Mouse (Mus musculus): ENCODE measurements around the gene Neu1.
"Not testable (repeated sequence)": the region's sequence is repeated elsewhere in the genome, so short reads cannot be mapped to it uniquely, and the experiment has no call there.

Neu1 gene

DNA sequence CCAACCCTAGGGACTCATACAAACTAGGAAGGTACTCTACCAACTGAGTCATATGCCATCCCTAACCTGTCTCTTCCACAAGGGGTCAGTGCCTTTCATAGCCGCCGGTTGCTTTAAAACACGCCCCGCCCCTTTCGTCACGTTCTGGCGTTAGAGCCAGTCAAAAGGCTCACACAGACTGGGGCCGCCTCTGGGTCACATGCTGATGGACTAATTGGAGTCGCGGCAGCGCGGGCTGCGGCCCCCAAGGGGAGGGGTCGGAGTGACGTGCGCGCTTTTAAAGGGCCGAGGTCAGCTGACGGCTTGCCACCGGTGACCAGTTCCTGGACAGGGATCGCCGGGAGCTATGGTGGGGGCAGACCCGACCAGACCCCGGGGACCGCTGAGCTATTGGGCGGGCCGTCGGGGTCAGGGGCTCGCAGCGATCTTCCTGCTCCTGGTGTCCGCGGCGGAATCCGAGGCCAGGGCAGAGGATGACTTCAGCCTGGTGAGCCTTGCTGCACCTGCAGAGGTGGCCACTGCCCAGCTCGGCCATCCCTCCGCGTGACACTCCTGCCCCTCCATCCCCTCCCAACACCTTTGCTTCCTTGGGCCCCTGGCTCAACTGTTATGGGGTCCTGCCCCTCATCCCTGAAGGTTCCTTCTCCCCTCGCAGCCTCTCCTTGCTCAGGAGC, at the start of gene Neu1:
Gene Neu1, plus strand, starts transcription at position 193 of the 674 bp plus-strand sequence.
- DNase-seq, result peak; percentile 99

- DNase-seq, result no peak
Measured at GRCm38 (mm10) chr17:34881683-34882310, 49.3 kb upstream of the Neu1 start, which contains the start of gene Gm20547. Gene Gm20547 (minus strand): TSS chr17:34882042.

GRCm38 (mm10) chr17:34883332-34883731, 47.7 kb upstream of the Neu1 start:
- no peak for DNase-seq

- no peak for DNase-seq
Measured at GRCm38 (mm10) chr17:34884704-34885103, 46.3 kb upstream of the Neu1 start.

DNA sequence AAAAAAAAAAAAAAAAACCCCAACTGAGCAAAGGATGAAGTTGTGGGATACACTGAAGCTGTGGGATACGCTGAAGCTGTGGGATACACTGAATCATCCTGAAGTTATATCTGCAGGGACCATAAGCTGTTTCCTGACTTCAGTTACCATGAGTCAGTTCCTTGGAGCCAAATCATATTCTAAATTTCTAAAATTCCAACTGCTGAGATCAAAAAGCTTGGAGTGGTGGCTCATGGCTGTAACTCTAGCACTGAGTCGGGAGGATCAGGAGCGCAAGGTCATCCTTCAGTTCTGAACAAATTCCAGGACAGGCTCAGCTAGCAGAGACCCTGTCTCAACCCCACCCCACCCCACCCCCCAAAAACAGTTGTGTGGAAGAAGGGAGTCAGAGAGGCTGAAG, 45.4 kb upstream of the Neu1 start:
- no peak for DNase-seq

DNA sequence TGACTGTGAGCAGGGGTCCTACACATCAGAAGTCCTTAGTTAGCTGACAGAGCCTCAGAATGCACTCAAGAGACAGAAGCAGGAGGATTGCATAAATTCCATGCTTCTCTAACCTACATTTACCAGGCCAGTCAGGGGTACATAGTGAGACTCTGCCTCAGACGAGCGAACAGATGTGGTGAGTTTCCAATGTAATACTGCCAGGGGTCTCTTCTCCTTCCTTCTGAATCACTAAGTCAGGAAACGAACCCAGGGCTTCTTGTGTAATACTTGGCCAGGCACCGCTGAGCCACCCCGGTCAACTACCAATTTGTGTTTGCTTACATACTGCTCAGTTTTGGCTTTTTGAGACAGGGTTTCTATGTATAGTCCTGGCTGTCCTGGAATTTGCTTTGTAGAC, 43.1 kb upstream of the Neu1 start:
- no peak for DNase-seq

GRCm38 (mm10) chr17:34890074-34890743, 40.8 kb upstream of the Neu1 start:
- DNase-seq, result no peak

DNA sequence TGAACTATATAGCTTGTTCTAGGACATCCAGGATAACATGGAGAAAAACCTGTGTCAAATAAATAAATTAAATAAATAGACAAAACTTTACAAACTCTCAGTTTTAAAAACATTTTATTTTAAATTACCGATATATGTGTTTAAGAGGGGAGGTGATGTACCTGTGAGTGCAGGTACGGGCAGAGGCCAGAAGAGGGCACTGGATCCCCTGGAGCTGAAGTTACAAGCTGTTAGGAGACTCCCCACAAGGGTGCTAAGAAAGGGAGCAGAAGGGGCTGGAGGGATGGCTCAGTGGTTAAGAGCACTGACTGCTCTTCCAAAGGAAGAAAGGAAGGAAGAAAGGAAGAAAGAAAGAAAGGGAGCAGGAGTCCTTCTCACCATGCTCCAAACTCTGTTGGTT, 39.7 kb upstream of the Neu1 start:
- DNase-seq, result no peak

DNA sequence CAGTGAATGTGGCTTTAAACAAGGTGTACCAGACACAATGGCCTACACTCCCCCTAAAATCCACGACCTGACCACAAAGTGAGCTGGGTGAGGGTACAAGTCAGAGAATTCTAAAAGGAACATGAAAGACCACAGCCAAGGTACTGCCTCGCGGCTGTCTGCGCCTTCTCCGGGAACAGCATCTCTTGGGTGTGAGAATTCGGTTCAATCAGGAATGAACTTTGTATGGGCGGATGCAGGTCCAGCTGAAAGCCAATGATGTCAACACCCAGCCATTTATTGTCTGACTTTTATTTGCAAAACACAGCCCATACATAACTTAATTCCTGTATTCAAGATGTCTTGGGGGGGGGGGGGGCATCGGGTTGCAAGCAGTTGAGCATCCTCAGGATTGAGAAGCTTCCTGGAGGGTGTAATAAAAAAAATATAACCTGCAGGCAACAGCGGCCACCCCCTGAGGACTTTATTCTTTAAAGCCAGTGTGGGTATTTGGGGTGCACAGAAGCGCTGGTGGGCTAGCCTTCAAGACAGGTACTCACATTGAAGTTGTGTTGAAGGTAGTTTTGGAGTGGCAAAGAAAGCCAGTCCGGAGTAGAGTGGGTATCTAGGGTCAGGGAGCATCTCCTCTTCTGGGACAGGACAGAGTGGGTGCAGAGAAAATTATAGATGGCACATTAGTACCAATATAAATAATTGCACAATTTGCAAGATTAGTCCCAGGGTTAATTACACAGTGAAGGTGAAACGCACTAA, 37.8 kb upstream of the Neu1 start:
- no peak for DNase-seq

DNA sequence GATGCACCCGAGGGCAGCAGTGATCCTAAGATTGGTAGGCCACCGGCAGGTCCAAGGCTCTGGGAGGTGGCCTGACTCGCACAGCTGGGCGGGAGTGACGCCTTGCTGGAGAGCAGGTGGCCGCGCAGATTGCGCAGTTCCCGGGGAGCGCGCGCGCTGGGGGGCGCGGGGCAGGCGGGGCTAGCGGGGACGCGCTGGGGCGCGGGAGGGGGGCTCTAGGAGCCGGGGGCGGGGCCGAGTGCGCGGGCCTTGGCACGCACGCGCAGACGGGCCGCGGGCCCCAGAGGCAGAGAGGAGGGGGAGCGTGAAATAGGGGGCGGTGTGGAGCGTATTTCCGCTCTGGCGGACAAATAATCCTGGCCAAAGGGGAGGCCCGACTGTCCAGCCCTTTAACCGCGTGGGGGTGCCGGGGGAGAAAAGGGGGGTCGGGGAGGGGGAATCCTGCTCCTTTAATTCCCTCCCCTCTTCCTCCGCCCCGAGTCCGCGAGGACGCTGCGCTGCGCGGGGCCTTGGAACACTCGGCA, 36.9 kb upstream of the Neu1 start:
- peak; percentile 94 for DNase-seq

DNA sequence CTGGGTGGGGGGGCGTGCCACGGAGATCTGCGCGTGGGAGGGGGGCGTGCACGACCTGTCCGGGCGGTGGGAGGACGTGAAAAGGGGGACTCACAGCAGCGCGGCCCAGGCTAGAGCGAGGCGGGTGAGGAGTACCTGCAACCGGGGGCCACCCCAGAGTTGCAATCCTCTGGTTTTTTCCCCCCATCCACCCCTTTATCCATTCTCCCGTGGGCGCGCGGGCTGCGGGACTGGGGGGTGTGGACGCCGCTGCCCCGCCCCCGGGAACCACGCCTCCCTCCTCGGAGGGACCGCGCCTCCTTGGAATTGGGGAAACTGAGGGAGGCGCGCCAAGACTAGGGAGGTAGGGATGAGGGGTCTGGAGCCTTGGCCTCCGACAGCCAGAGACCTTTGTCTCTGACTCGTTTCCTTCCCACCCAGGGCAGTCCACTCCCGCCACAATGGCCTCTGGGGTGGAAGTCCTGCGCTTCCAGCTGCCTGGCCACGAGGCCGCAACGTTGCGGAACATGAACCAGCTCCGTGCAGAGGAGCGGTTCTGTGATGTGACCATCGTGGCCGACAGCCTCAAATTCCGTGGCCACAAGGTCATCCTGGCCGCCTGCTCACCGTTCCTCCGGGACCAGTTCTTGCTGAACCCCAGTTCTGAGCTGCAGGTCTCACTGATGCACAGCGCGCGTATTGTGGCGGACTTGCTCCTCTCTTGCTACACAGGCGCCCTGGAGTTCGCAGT, 36.1 kb upstream of the Neu1 start:
- peak; percentile 48 for DNase-seq

GRCm38 (mm10) chr17:34895724-34896123, 35.3 kb upstream of the Neu1 start:
- no peak for DNase-seq

GRCm38 (mm10) chr17:34896366-34896765, 34.7 kb upstream of the Neu1 start:
- DNase-seq, result no peak

DNA sequence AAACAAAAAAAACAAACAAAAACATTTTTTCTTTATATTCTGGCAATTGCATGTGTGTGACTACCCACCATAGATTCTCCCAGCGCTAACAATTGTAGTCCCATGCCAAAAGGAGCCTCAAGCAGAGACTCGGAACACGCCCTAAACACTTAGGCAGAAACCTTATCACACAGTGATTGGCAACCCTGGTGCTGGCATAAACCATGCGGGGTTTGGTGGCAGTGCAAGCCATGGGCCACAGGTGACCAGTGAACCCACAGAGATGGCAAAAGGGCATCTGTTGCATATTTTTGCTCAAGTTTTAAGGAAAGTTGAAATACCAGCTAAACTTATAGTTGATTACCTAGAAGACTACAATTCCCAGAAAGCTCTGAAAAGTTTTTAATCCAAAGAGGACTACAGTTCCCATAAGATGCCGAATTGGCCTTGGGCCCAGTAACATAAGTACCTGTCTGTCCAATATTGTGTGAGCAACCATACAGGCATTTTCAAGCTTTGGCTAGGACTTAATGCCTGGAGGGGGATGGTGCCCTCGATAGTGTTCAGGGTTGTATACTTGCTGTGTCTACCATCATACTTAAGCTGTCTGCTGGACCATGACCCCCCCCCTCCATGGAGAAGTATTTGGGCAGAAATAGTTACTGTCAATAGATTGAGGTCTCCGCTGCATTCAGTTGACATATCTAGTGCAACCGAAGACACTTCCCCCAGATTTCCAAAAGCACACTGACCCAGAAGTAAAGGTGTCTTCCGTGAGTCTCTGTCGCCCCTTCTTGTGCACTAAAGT, 33.5 kb upstream of the Neu1 start:
- DNase-seq, result peak; percentile 68

GRCm38 (mm10) chr17:34898160-34898586, 32.9 kb upstream of the Neu1 start, which contains the start of the genes C2 and Ehmt2:
Gene C2 (minus strand): TSS chr17:34898265.
Gene Ehmt2 (plus strand): TSS chr17:34898469.
- peak; percentile 77 for DNase-seq

- no peak for DNase-seq
Measured at GRCm38 (mm10) chr17:34898706-34899052, 32.4 kb upstream of the Neu1 start.

DNA sequence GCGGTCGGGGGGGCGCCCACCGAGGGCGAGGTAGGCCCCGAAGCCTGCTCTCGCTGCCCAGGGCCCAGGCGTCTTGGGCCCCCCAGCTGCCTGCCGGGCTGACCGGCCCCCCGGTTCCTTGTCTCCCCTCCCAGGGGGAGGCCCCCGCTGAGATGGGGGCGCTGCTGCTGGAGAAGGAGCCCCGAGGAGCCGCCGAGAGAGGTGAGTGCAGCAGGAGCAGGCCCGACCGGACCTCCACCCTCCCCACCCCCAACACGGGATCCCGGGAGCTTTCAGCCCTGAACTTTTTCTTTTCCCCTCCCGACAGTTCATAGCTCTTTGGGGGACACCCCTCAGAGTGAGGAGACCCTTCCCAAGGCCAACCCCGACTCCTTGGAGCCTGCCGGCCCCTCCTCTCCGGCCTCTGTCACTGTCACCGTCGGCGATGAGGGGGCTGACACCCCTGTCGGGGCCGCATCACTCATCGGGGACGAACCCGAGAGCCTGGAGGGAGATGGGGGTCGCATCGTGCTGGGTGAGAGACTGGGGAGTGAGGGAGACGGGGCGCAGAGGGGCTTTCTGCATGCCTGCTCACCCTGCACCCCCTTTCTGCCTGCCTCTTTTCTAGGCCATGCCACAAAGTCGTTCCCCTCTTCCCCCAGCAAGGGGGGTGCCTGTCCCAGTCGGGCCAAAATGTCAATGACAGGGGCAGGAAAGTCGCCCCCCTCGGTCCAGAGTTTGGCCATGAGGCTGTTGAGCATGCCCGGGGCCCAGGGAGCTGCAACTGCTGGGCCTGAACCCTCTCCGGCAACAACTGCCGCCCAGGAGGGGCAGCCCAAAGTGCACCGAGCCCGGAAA, 31.8 kb upstream of the Neu1 start:
- peak; percentile 22 for DNase-seq

GRCm38 (mm10) chr17:34899890-34900243, 31.2 kb upstream of the Neu1 start:
- no peak for DNase-seq

GRCm38 (mm10) chr17:34900826-34901225, 30.2 kb upstream of the Neu1 start:
- DNase-seq, result not testable (repeated sequence)

GRCm38 (mm10) chr17:34901948-34902347, 29.1 kb upstream of the Neu1 start:
- DNase-seq, result not testable (repeated sequence)

GRCm38 (mm10) chr17:34902895-34903294, 28.2 kb upstream of the Neu1 start:
- no peak for DNase-seq
